Mouse (Mus musculus): Measurements from ENCODE around the gene Enc1. TPM values are rescaled to one million over a fixed set of nuclear protein-coding genes. Genes with fewer than 3 reads are reported as not detected.
A peak's percentile ranks its signal among the peaks of the same experiment; 100 is the strongest.

Gene Enc1
- polyA plus RNA-seq, 1 experiment from 2014 or later, result 0.92 TPM

GRCm38 (mm10) chr13:97233092-97233491, 7.8 kb upstream of the Enc1 start:
- no peaks in the 10 kb centered on the region for H3K9me3 ChIP-seq (replicated peaks)
- 61% methylated on average over 2 of the region's 2 CpGs for WGBS (ENCODE audit: insufficient replicate concordance)
- no peak overlapping the region for H3K9ac ChIP-seq
- H3K4me2 ChIP-seq, result no peak overlapping the region
- H3K27ac ChIP-seq, result no peak overlapping the region
- H3K27me3 ChIP-seq (replicated peaks), result peaks cover 5% of the 10 kb centered on the region; the same call in 1 of the 2 replicates
- H3K4me3 ChIP-seq, result no peak overlapping the region
- peaks cover 2% of the 10 kb centered on the region; the same call in 1 of the 2 replicates for H3K4me1 ChIP-seq
- no peak for ATAC-seq
- no peaks in the 10 kb centered on the region for H3K36me3 ChIP-seq

GRCm38 (mm10) chr13:97234785-97235417, 6.0 kb upstream of the Enc1 start:
- Histone ChIP-seq H3K27me3 (replicated peaks) (peaks cover 24% of the 10 kb centered on the region), H3K27ac (no peak overlapping the region), H3K9ac (no peak overlapping the region), H3K9me3 (replicated peaks) (no peaks in the 10 kb centered on the region), H3K4me1 (peaks cover 16% of the 10 kb centered on the region; the same call in 1 of the 2 replicates), H3K4me2 (peak overlapping the region; percentile 57), H3K36me3 (no peaks in the 10 kb centered on the region), H3K4me3 (peak overlapping the region; percentile 28)
- 17% methylated on average over 17 of the region's 17 CpGs for WGBS (ENCODE audit: insufficient replicate concordance)
- no peak for ATAC-seq

DNA sequence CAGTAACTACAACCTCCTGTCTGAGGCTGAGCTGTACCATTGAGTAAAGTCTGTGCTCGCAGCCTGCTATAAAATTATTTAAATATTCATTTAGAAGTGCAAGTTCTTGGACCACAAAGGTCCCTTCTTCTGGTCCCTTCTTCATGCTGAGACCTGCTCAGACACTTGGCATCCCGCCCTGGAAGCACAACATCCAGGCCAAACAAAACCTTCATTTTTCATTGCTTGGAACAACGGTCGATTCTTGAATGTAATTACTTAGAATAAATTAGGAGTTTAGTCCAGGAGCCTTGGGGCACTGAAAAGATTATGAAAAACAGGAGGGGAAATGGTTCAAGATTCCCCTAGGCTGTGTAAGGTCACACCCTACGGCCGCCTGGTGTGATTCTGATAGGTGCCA, 5.0 kb upstream of the Enc1 start:
- no peak overlapping the region for H3K27ac ChIP-seq
- H3K4me3 ChIP-seq, result no peak overlapping the region
- no peaks in the 10 kb centered on the region for H3K36me3 ChIP-seq
- no peak overlapping the region for H3K9ac ChIP-seq
- H3K9me3 ChIP-seq (replicated peaks), result no peaks in the 10 kb centered on the region
- no peak overlapping the region for H3K4me2 ChIP-seq
- no peak for ATAC-seq
- WGBS (ENCODE audit: insufficient replicate concordance), result 65% methylated on average over 6 of the region's 6 CpGs
- H3K4me1 ChIP-seq, result peaks cover 20% of the 10 kb centered on the region; the same call in 1 of the 2 replicates
- H3K27me3 ChIP-seq (replicated peaks), result peaks cover 33% of the 10 kb centered on the region

GRCm38 (mm10) chr13:97237700-97238099, 3.2 kb upstream of the Enc1 start:
- ATAC-seq, result no peak
- Histone ChIP-seq H3K9ac (no peak overlapping the region), H3K27me3 (replicated peaks) (peaks cover 43% of the 10 kb centered on the region), H3K4me1 (peaks cover 35% of the 10 kb centered on the region; the same call in 1 of the 2 replicates), H3K4me3 (no peak overlapping the region), H3K9me3 (replicated peaks) (no peaks in the 10 kb centered on the region), H3K36me3 (no peaks in the 10 kb centered on the region), H3K27ac (no peak overlapping the region), H3K4me2 (no peak overlapping the region)
- 53% methylated on average over 3 of the region's 3 CpGs for WGBS (ENCODE audit: insufficient replicate concordance)

GRCm38 (mm10) chr13:97238181-97238981, 2.5 kb upstream of the Enc1 start:
- H3K36me3 ChIP-seq, result no peaks in the 10 kb centered on the region
- H3K27me3 ChIP-seq (replicated peaks), result peaks cover 43% of the 10 kb centered on the region
- H3K4me2 ChIP-seq, result no peak overlapping the region
- H3K27ac ChIP-seq, result no peak overlapping the region
- no peak for ATAC-seq
- 35% methylated on average over 16 of the region's 16 CpGs for WGBS (ENCODE audit: insufficient replicate concordance)
- H3K9ac ChIP-seq, result no peak overlapping the region
- no peaks in the 10 kb centered on the region for H3K9me3 ChIP-seq (replicated peaks)
- H3K4me3 ChIP-seq, result no peak overlapping the region
- H3K4me1 ChIP-seq, result peaks cover 42% of the 10 kb centered on the region

DNA sequence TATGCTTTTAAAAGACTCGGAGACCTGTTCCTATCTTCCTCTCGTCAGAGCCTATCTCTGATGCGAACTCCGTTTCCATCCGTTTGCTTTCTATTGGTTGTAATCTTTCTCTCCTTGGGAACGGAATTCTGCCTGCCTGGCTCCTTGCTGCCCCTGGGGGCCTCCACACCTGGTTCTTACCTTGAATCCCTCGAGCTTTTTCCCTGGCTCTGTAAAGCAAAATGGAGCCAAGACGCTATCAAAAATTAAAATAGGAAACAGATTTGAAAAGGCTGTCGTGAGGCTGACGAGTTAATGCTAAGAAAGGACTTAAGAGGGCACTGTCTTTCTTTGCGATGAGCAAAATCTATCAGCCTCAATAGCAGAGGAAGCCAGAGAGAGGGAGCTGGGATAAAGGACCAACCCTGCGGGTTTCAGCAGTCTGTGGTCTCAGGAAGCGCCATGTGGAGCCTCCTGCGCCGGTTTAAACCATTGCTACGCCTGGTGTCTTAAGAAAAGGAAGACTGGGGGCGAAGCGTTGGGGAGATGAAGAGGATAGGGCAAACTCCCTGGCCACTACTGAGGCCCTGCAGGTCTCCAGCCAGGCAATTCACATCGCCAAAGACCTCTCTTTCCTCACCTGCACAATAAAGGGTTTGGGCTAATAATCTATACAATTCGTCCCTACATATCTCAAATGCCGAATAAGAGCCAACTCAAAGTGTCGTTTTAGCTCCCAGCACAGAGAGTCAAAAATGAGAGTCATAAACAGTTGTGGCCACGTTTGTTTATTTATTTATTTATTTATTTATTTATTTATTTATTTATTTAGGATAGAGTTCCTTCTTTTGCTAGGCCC, 1.3 kb upstream of the Enc1 start:
- peak overlapping the region; percentile 89 for H3K4me2 ChIP-seq
- peaks cover 43% of the 10 kb centered on the region for H3K27me3 ChIP-seq (replicated peaks)
- peaks cover 54% of the 10 kb centered on the region for H3K4me1 ChIP-seq
- WGBS (ENCODE audit: insufficient replicate concordance), result 3% methylated on average over 23 of the region's 23 CpGs
- H3K9ac ChIP-seq, result no peak overlapping the region
- no peaks in the 10 kb centered on the region for H3K9me3 ChIP-seq (replicated peaks)
- peak overlapping the region; percentile 7 for H3K4me3 ChIP-seq
- no peaks in the 10 kb centered on the region for H3K36me3 ChIP-seq
- no peak for ATAC-seq
- peak overlapping the region; percentile 37; the same call in 1 of the 2 replicates for H3K27ac ChIP-seq

- Histone ChIP-seq H3K27me3 (replicated peaks) (peaks cover 43% of the 10 kb centered on the region), H3K4me2 (peak overlapping the region; percentile 89), H3K36me3 (peaks cover 6% of the 10 kb centered on the region), H3K4me1 (peaks cover 60% of the 10 kb centered on the region), H3K9ac (peak overlapping the region; percentile 75), H3K4me3 (peak overlapping the region; percentile 71), H3K9me3 (replicated peaks) (no peaks in the 10 kb centered on the region), H3K27ac (peak overlapping the region; percentile 80)
- under 1% methylated on average over 35 of the region's 36 CpGs for WGBS (ENCODE audit: insufficient replicate concordance)
- peak; percentile 61 for ATAC-seq
Measured at GRCm38 (mm10) chr13:97240279-97240964, 483 bp upstream of the Enc1 start.

- no peaks in the 10 kb centered on the region for H3K9me3 ChIP-seq (replicated peaks)
- no peak for ATAC-seq
- peak overlapping the region; percentile 71 for H3K4me3 ChIP-seq
- WGBS (ENCODE audit: insufficient replicate concordance), result 3% methylated on average over 20 of the region's 20 CpGs
- peak overlapping the region; percentile 89 for H3K4me2 ChIP-seq
- peaks cover 20% of the 10 kb centered on the region for H3K36me3 ChIP-seq
- H3K27ac ChIP-seq, result 0 out of 2 replicates have a peak overlapping the region, but pooled peaks have one; percentile 66
- H3K4me1 ChIP-seq, result peaks cover 60% of the 10 kb centered on the region
- H3K9ac ChIP-seq, result peak overlapping the region; percentile 75
- H3K27me3 ChIP-seq (replicated peaks), result peaks cover 43% of the 10 kb centered on the region
Measured at GRCm38 (mm10) chr13:97241787-97242280, 929 bp downstream of the Enc1 start.

DNA sequence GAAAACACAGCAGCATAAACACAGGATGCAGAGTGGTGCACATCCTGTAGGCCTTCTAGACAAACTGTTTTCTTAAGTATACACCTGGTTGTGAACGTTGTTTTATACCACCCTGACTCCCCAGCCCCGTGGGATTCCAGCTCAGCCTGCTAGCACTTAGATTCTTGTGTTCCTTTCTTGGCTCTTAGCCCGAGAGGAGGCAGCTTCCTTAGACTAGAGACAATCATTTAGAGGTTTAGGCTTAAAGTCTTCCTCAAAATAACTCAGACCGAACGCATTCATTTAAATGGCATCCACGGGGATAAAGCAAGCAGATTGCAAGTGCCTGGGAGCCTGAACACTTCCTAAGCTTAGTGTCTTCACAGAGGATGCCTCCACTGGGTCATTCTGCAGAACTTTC, 1.8 kb downstream of the Enc1 start:
- Histone ChIP-seq H3K27ac (no peak overlapping the region), H3K9ac (no peak overlapping the region)
- 32% methylated on average over 6 of the region's 6 CpGs for WGBS (ENCODE audit: insufficient replicate concordance)

GRCm38 (mm10) chr13:97243962-97244711, 3.2 kb downstream of the Enc1 start:
- Histone ChIP-seq H3K27ac (no peak overlapping the region), H3K9me3 (replicated peaks) (no peaks in the 10 kb centered on the region), H3K9ac (no peak overlapping the region), H3K4me2 (peak overlapping the region; percentile 89; the same call in 1 of the 2 replicates), H3K27me3 (replicated peaks) (peaks cover 27% of the 10 kb centered on the region), H3K36me3 (peaks cover 40% of the 10 kb centered on the region), H3K4me3 (no peak overlapping the region), H3K4me1 (peaks cover 62% of the 10 kb centered on the region)
- no peak for ATAC-seq
- 65% methylated on average over 15 of the region's 15 CpGs for WGBS (ENCODE audit: insufficient replicate concordance)

More for the DNA sequence above, 1.8 kb downstream of the Enc1 start:
- H3K4me1 ChIP-seq, result peaks cover 63% of the 10 kb centered on the region
- H3K27me3 ChIP-seq (replicated peaks), result peaks cover 41% of the 10 kb centered on the region
- H3K9me3 ChIP-seq (replicated peaks), result no peaks in the 10 kb centered on the region
- peak overlapping the region; percentile 71 for H3K4me3 ChIP-seq
- ATAC-seq, result no peak
- peak overlapping the region; percentile 89 for H3K4me2 ChIP-seq
- peaks cover 29% of the 10 kb centered on the region for H3K36me3 ChIP-seq

Measured in liver, embryonic 12.5 days (tissue).